Mouse (Mus musculus) kidney, adult 2 months (tissue): Measurements from ENCODE around the gene Tmprss3.

Source experiments
- CTCF ChIP-seq: fragments of 200-500 bp; conservative IDR thresholded peaks from 2 replicates; pipeline ENCODE4 v1.5.1; 2011; ENCODE audit warnings: low read depth, mild to moderate bottlenecking, control low read depth, low read length, moderate library complexity, mixed read lengths; ENCODE audit not compliant: insufficient read depth, insufficient read length
- POLR2A ChIP-seq: fragments of 200-500 bp; IDR thresholded peaks from one replicate; pipeline ENCODE4 v1.6.1; 2011; ENCODE audit warnings: low read depth, low read length, control low read depth

GRCm38 (mm10) chr17:31183180-31183974 is 15.4 kb downstream of the Tmprss3 start:
- TF ChIP-seq POLR2A (no peak), CTCF (no peak)
